8 mouse cellular contexts compared by ENCODE assay signal in the genomic region with DNA sequence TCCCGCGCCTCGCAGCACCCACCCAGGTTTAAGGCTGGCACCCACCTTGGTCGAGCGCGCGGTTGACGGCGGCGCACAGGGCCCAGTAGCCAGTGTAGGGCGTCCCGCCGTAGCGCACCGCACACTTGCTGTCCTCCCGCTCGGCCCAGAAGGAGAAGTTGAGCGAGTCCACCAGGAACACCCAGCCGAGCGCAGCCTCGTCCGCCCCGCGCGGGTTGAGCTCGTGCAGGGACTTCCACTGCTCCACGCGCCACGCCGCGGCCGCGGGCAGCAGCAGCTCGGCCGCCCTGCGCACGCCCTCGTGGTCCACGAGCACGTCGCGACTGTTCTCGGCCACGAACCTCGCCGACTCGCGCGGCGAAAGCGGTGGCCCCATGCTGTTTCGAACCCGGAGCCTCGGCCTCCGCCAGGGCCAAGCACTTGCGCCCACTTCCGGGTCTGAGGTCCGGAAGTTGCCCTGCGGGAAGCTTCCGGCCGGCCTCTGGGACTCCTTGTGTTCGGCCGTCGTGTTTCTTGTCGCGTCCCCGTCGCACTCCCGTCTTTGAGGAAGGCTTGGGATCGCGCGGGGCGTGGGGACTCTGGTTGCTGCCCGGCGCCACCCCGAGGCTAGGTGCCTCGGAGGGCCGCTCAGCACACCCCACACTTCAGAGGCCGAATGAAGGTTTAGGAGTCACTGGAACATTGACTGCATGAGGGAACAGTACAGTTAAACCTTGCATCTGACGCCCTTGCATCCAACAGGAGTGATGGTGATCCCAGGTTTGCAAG. TPM values are rescaled to one million over a fixed set of nuclear protein-coding genes. Genes with fewer than 3 reads are reported as not detected.
DNase-seq lines count a peak whose midpoint lies in the region; ATAC-seq and TF ChIP-seq lines count a peak whose summit lies in the region.

Gene 2210016F16Rik, minus strand, starts transcription at position 447 of the 768 bp plus-strand sequence.

- H3K9ac ChIP-seq in hindbrain, embryonic 12.5 days: peak within 1 kb of the TSS; percentile 82

- WGBS in hindbrain, embryonic 12.5 days: 2% methylated on average over 80 of the region's 80 CpGs

- TF ChIP-seq CTCF in Patski (IDR thresholded peaks at IDR 0.05): no peak

- in situ Hi-C loops in Patski (cut with MboI; ENCODE audit: low pct_unique_long_range_greater_than_20kb): loop anchor here (5.0 to 10.0 kb wide), 2 partner anchors 98 to 230 kb away; partner anchors contain the start of gene Idnk

- DNase-seq in Patski (ENCODE audit: low read depth, low spot score): no peak
- DNase-seq in cerebellum, postnatal 14 days: peak; percentile 73 to 74
- peak; percentile 20 to 29 for DNase-seq in frontal cortex, postnatal 25 days (ENCODE audit: low spot score in 2 of 2)
- DNase-seq in layer of hippocampus, postnatal 25 days (ENCODE audit: extremely low spot score in 1 of 2, low spot score in 1 of 2): peak; percentile 38 to 40
- DNase-seq in lung, postnatal 4 days: peak; percentile 79 to 84
- DNase-seq in retina, embryonic 14.5 days (ENCODE audit: low spot score): peak; percentile 75
- peak; percentile 70 for DNase-seq in thymus, postnatal 36 days

- peaks cover 20% of the 10 kb centered on the region for H3K9me3 ChIP-seq in hindbrain, embryonic 12.5 days (replicated peaks)

- peaks cover 5% of the 10 kb centered on the region for H3K4me1 ChIP-seq in hindbrain, embryonic 12.5 days

- peak within 1 kb of the TSS; percentile 67 for H3K4me3 ChIP-seq in hindbrain, embryonic 12.5 days

- ATAC-seq in Patski: peak; percentile 2
- ATAC-seq in hindbrain, embryonic 12.5 days (ENCODE audit: low FRiP score): peak; percentile 83

- peak within 1 kb of the TSS; percentile 48 for H3K27ac ChIP-seq in hindbrain, embryonic 12.5 days

- CTCF ChIA-PET in Patski (lab: Charles Lee): interaction anchor here (4.7 kb wide), 1 partner anchor 97 kb away, joined by 30 read pairs; no protein-coding TSS in a partner anchor

- peaks cover 33% of the 10 kb centered on the region for H3K36me3 ChIP-seq in hindbrain, embryonic 12.5 days

- POLR2A ChIA-PET in Patski (lab: Charles Lee): no interaction called here

- H3K4me2 ChIP-seq in hindbrain, embryonic 12.5 days (replicated peaks): peak within 1 kb of the TSS; percentile 92

- H3K27me3 ChIP-seq in Patski: no peaks in the 10 kb centered on the region
- no peaks in the 10 kb centered on the region for H3K27me3 ChIP-seq in hindbrain, embryonic 12.5 days

RNA-seq across cellular contexts. Expression of gene 2210016F16Rik, which starts in this region (rescaled TPM):
- 5.9 TPM for polyA plus RNA-seq in Patski (2021)
- 24.1 and 27.3 TPM in 2 replicates for polyA plus RNA-seq in hindbrain, embryonic 12.5 days (2016; fragmentation: Nextera tagmentation; extraction: Ambion mirVana)
- total RNA-seq in layer of hippocampus, postnatal 25 days (2021): 1 to 10 TPM; 6.8 to 7.4 TPM
